Mouse (Mus musculus) spleen, adult 2 months (tissue): Measurements from ENCODE around the gene Ndufa12.

Experiments
- CTCF ChIP-seq: fragments of 200-500 bp; IDR thresholded peaks from 2 replicates; pipeline ENCODE4 v1.5.1; 2011; ENCODE audit warnings: mild to moderate bottlenecking, inconsistent platforms; ENCODE audit not compliant: insufficient read depth, insufficient read length, insufficient replicate concordance; ENCODE audit errors: extremely low read depth
- POLR2A ChIP-seq: fragments of 200-500 bp; IDR thresholded peaks from 2 replicates; pipeline ENCODE4 v1.6.1; 2011; ENCODE audit warnings: low read depth, low read length, inconsistent platforms

DNA sequence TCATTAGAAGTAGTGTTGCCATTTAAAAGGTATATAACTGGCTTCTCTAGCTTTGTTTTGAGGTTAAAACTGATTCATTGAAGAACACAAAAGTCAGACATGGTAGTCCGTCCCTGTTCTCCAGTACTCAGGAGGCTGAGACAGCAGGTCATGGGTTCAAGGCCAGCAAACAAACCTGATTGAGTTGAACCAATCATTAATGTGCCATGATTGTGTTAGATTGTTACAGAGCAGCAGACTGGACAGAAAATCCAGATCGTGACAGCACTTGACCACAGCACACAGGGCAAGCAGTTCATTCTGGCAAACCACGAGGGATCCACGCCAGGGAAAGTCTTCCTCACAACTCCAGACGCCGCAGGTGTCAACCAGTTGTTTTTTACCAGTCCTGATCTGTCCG lies 36.5 kb upstream of the Ndufa12 start:
- TF ChIP-seq CTCF, result no peak
- no peak for TF ChIP-seq POLR2A
